Mouse (Mus musculus): ENCODE measurements at regions not wholly inside any gene's neighbourhood (a gene's known extent, or its start where the extent isn't known, plus 50 kb on each side); places are given as distances from the start of the nearest gene placed in this dataset.

DNA sequence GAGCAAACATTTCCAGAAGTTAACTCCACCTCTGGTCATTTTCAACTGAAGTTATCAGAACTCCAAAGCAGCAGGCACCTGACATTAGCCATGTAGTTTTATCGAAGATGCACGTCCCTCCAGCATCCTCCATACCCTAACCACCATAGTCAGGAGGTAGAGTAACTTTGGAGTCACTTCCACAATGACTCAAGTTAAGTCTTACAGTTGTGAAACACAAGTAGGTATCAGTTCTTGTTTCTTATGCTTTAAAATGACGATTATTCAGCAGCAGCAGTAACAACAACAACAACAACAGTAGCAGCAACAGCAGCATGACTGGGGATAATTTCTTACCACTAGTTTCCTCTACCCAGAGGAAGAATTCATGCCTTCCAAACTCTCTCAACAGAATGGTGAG is 51.3 kb upstream of the Tank start:
- no peak for DNase-seq (ENCODE audit: extremely low spot score, low spot score)

DNA sequence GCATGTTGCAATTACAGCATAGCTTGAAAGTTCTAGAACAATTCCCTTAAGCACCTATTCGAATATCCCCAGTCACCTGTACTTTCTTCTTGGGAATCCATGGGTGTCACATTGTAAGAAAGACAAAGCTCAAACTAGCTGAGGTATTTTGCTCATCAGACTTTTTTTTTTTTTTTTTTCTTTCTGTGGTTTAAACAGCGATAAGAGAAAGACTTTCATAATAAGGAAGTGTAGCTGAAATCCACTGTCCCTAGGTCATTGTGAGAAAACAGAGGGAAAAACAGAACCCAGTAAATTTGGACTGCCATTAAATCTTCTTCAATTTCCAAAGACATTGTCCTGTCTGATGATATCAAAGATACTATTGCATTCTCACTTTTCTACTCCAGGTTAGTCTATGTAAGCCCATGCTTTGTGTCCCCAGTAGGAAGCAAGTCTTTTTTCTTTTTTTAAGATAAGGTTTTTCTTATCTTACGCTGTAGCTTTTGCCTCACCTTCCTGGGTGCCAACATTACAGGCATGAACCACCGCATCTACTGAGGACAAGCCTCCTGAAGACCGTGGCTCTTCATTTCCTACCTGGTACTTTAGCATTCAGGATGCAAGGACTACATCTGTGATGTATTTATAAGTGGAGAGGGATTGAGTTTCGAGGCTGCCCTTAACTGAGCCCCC is 54.2 kb upstream of the Tank start:
- DNase-seq (ENCODE audit: extremely low spot score, low spot score): no peak

DNA sequence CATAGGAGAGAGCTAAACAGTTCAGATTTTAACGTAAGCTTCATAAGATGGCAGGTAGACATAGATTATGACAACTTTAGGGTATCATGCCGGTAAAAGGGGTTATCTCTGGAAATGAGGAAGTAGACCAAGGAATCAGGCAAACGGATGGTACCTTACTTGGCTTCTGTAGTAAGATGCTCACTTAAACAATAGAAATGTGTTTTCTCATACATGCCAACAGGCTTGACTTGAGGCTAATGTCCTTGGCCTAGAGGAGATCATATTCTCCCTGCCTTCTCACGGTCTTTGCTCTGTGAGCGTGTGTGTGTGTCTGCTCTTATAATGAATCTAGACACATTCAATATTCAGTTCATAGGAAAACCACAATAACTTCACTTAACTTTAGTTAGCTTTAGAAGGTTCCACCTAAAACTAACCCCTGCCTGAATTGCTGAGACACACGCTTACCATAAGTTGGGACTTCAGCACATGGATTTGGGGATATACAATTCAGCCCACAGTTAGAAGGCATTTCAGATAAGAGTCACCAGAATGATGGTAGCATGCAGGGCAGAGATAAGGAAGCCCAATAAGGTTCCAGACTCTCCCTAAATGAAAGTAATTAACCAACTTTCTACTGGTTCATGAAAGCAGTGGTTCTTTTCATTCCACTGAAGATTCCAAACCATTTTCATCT is 63.8 kb upstream of the Tank start:
- DNase-seq (ENCODE audit: extremely low spot score, low spot score): no peak

DNA sequence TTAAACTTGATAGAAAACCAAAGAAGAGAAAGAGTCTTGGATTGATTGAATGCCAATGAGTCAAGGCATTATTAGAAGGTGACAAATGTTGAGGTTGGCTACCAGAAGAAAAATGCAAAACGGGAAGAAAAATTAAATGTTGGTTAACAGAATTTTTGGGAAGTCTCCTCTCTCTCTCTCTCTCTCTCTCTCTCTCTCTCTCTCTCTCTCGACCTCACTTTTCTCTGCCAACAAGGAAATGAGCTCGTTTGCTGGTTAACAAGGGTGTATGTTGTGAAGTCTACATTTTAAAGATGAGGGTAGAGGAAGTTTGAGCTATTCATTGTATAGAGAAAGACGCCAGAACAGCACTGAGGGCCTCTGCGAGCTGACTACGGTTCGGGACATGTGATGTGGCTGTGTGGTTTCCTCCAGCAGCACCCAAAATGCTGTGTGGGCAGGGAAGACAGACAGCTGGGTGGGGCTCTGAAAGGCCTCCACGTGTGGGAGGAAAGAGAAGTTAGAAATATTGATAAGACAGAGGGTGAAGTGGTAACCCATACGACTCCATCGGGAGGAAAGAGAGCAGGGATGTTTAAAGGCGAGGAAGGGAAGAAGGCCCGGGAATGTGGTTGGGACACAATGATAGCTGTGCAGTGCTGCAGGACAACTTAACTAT is 64.5 kb upstream of the Tank start:
- no peak for DNase-seq (ENCODE audit: extremely low spot score, low spot score)

DNA sequence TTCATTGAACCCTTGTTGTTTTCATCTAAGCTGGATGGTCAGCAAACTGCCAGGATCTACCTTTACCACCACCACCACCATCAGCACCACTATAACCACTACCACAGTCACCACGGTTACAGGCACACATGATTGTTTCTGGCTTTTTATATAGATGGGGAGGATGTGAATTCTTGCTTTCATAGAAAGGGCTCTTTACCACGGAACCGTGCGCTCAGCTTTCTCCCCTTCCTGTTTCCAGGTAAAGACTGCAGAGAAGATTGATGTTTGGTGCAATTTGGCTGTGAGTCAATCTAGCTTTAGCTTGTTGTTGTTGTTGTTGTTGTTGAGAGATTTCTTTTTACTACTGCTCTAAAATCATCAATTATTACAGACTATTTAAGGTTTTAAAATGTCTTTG is 74.8 kb upstream of the Tank start:
- DNase-seq (ENCODE audit: extremely low spot score, low spot score): no peak

DNA sequence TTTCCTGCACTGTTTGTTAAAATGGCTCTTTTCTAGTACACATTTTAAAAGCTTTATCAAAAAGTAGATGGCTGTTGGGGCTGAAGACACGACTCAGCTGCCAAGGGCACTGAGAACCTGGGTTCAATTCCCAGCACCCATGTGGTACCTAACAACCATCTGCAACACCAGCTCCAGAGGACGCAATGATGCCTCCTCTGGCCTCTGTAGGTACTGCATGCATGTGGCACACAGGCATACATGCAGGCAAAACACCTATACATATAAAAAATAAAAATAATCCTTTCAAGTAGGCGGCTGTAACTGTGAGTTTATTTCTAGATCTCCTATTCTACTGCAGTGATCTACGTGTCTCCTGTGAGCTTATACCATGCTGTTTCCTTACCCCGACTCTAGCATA is 76.5 kb upstream of the Tank start:
- DNase-seq (ENCODE audit: extremely low spot score, low spot score): no peak

DNA sequence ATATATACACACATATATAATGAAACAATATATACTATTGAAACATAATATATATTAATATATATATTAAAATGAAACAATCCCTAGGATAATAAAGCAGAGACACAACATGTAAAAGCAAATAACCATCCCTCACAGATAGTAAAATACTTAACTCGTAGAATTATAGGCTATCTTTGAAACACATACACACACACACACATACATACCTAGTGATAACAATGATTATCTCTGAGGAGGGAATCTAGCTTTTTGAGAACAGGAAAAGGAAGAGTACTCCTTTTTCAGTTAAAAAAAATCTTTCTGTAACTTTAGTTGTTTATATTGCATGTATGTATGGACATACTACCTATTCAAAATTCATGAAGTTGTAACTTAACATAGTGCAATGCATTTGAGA is 79.1 kb upstream of the Tank start:
- no peak for DNase-seq (ENCODE audit: extremely low spot score, low spot score)

DNA sequence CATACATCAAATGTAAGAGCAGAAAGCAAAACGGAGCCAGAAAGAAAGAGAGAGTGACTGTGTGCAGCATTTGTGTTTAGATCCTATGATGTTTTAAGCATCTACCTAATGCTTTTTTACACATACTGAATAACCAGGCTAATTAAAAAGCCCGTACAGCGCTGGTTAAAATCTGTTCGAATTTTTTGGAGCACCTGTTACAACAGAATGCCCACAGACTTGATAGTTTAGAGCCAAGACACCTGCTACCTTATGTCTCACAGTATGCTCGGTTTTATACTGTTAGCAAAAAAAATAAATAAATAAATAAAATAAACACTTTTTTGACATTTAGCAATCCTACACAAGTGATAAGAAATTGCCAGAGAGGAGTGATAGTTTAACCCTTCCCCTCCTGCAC is 80.5 kb upstream of the Tank start:
- no peak for DNase-seq (ENCODE audit: extremely low spot score, low spot score)

DNA sequence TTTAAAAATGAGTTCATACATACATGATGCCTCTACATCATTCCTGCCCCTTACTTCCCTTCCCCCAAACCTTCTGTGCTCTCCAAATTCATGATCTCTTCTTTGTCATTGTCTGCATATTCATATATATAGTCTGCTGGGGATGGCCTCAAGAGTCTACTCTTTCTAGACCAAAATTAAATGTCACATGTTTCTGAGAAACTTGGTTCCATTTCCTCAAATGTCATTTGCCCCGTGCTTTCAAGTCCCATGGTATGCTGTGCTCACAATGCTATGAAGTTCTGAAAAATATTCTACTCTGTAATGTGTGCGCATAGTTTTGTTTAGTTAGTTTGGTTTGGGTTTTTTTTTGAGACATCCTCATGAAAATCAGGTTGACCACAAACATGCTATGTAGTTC is 81.4 kb upstream of the Tank start:
- no peak for DNase-seq (ENCODE audit: extremely low spot score, low spot score)

DNA sequence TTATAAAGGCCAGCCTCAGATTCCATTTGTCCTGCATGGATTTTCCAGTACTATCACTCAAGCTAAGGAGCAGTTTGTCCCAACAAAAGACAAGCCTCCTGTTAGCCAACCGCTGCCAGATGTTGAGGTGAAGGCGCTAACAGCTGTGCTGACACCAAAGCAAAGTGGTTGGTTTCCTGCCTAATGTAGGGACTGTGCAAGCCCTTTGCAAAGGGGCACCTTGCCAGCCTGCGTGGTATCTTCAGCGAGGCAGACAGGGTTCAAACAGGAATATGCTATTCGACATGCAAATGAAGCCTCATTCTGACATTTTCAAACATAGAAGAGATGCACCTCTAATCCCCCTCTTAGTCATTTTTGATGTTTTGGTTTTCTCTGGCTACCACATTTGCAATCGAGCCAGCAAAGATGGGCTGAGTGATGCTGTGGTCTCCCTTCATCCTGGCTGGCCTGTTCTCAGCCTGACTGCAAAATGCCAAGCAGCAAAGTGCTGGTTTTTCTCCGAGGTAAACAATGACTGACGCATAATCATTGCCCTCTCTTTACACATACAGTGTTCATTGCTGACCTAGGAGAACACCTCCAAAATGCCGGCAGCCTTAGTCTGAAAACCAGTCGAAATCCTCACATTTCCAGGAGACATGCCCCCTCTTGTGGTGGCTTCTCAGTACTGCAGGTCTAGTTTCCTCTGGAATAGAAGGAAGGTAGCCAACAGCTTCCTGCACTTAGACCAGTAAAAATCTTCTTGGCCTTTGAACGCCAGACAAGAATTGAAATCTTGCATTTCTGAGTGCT is 84.3 kb upstream of the Tank start:
- peak; percentile 87 for DNase-seq (ENCODE audit: extremely low spot score, low spot score)

DNA sequence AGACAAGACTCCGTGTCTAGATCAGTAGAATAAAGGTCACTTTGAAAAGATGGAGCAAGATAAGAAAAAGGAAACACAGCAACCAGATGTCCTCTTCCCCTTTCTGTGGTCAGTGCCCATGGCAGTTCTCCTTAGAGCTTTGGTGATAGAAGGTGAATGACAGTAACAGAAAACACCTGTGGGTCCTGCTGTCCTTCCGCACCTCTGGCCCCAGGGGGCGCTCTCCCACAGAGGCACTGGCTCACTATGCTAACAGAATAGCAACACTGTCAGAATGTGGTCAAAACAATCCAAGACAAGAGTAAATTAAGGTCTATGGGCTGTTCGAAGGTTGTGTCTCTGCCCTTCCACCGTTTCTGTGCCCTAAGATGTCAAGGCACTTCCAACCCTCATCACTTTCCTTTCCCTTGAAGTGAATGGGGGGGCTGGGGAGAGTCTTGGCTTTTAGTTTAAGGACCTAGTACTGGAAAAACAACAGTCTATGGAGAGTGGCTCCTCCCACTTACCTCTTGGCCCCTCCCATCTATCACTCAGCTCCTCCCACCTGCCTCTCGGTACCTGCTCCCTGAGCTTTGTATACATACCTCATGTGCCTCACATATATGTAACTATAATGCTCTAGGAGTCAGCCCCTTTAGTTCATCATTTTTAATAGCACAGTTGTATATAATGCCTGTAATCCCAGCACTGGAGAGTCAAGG is 86.2 kb upstream of the Tank start:
- DNase-seq (ENCODE audit: extremely low spot score, low spot score): no peak

DNA sequence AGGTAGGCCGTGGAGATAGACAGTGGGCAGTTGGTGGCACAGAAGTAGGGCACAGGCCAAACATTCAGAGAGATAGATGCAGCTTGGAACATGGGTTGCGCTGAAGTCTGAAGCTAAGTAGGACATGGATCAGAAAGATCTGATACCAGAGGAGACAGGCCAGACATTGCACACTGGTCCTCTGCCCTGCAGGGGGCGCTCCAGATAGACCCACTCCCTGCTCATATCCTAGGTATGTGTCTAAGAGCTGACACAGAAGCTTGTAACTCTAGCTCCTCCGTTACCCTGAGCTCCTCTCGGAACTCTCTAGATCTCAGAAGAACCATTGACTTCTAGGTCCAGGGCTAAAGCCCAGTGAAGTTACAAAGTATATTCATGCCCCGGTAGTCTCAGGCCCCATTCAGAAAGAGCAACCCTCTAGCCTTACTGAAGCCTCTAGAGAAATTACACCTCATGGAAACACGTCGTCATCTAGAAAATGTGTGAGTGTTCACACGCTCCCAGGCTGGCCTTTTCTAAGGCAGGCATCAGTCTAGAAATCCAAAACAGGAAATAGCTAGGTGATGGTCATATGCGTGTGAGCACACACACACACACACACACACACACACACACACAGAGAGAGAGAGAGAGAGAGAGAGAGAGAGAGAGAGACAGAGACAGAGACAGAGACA is 87.8 kb upstream of the Tank start:
- no peak for DNase-seq (ENCODE audit: extremely low spot score, low spot score)

DNA sequence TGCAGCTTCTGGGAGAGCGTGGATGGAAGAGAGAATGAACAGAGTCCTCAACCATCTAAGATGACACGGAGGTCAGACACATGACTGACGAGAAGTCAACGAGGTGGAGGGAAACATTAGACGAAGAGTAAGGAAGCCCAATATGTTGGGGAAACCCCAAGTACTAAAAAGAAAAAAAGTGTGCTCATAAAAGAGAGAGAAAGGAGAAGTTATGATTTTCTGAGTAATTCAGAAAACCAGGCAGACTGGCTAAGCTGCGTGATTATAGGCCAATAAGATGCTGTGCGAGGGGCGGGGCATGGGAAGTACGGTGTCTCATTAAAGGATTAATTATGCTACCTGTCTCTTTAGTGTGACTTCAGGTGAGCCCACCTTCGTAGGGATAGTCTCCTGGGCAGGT is 88.6 kb upstream of the Tank start:
- DNase-seq (ENCODE audit: extremely low spot score, low spot score): no peak

DNA sequence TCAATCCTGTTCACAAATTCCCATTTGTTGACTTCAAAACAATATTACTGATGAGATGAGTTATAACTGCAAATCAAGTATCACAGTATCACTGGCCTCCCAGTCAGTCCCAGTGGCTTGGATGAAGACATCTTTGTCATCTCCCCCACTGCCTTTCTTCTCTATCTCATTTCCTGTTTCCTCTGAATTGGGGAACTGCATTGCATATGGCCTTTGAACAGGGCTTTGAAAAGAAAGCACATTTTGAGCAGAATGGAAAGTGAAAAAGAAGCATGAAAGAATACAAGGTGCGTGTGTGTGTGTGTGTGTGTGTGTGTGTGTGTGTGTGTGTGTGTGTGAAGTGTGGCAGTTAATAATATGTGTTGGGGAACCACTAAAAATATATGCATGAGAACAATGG is 94.6 kb upstream of the Tank start:
- DNase-seq (ENCODE audit: extremely low spot score, low spot score): no peak

DNA sequence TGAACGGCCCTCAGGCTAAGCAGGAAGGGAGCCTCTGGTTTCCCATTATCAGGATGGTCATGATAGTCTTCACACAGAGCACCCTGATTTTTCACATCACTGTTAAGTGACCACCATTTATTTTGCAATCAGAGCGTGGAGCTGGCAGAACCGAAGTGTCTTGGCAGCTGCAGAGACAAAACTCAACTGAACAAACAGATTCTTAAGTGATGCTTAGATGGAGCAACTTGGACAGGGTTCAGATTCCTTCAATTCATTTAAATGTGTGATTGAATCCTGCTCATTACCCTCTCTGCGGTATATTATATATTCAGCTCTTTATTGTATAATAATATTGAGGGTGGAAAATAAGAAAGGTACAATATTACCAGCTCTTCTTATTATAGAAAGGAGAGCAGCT is 101.7 kb upstream of the Tank start:
- no peak for DNase-seq (ENCODE audit: extremely low spot score, low spot score)

DNA sequence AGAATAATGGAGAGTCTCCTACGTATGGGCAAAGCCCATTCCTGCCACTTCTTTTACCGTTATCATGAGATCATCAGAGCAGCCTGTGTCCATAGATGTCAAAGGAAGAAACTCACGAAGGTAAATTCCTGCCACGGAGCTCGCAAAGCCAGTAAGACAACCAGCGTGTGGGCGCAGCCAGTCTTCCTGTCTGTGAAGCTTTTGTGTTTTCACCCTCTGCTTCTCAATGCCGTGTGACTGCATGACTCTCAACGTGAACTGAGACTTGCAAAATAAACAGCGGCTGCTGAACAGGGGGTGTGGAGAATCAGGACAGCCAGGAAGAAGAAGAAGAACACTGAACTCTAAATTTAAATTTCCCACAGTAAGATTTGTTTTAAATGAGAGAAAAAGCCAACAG is 103.8 kb upstream of the Tank start:
- DNase-seq (ENCODE audit: extremely low spot score, low spot score): no peak

DNA sequence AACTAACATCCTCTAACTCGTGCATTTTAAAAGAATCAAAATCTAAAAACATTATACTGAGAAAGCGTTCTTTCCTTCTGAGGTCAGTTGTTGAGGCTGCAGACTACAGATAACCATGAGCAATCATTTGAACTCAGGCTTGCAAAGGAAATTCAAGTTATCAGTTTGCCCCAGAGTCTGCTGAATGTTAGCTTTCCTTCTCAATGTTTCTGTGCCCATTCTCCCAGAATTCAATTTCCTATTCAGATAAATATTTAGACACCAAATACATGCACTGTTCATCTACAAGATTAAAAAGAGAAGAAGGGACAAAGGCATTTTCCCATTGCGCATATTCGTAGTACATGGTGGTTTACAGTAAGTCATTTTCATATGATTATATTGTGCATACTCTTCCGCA is 107.9 kb upstream of the Tank start:
- DNase-seq (ENCODE audit: extremely low spot score, low spot score): no peak

DNA sequence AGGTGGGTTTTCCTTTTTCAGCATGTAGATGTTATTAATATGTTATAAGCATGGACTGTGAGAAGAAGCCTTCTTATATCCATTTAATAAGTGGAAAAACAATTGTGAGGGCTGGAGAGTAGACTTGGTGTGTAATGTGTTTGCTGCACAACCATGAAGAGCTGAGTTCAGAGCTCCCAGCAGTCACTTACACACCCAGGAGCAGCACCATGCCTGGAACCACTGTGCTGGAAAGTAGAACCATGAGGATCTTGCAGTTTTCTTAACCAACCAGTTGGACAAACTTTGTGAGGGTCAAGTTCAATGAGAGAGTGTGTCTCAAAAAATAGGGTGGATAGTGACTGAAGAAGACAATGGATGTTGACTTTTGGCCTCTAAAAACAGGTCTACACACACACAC is 108.3 kb upstream of the Tank start:
- no peak for DNase-seq (ENCODE audit: extremely low spot score, low spot score)

DNA sequence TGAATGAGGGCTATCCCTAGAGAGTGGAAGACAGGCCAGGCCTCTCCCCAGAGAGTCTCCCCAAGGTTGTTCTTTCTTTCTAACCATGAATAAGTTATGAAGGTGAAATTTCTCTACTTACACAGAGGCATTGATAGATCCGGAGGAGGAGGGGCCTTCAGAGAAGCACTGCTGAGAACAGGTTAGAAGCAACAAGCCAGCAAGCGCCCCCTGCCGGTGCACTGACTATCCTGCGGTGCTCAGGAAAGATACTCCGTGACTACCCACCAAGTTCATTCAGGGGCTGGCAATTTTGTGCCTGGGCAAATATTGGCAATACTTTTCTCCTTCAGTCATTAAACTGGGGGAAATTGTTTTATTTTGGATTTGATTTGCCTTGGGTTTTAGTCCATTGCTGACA is 122.5 kb upstream of the Tank start:
- DNase-seq (ENCODE audit: extremely low spot score, low spot score): peak; percentile 58

DNA sequence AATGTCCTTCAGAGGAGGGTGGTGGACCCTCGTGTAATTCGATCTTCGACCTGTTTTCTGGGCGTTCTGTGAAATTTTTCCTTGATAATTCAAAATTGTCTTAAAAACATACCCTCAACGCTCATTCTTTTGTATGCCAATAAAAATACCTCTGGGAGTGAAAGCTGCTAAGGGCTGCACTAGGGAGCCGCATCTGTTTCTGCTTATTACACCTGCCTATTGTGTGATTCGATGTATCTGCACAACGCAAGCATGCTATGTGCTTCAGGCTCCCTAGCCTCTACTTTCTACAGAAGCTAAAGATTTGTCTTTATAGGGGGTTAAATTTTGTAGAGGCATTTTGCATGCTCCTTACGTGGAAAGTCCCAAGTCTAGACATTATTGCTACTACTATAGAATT is 123.7 kb upstream of the Tank start:
- no peak for DNase-seq (ENCODE audit: extremely low spot score, low spot score)

DNA sequence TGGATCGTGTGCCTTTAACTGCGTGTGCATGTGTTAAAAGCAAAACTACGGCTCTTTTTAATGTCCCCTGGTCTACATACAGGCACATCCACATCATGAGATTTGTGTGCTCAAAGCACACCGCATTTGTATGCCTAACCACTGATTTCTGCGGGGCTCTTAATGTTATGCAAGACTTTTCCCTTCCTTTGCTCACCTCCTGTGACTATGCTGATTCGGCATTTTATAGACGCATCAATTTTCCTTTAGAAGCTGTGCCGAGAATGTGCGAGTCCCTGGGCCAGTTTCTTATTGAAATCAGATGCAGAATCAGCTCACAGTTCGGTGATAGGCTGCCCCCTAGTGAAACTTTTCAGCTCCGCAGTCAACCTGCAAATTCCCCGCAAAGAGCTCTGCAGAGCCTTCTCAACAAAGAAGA is 124.1 kb upstream of the Tank start:
- peak; percentile 88 for DNase-seq (ENCODE audit: extremely low spot score, low spot score)

All from neural tube, embryonic 10.5 days (tissue).